Mouse (Mus musculus): ENCODE data around the gene Ppp1r9b. TPM values are rescaled to one million over a fixed set of nuclear protein-coding genes. Genes with fewer than 3 reads are reported as not detected.

Gene Ppp1r9b
- polyA plus RNA-seq, 1 experiment from 2014 or later, result 70.2 TPM

- ChIA-PET POLR2A (no interaction called here), CTCF (no interaction called here)
- DNase-seq (ENCODE audit: low read depth, low spot score) (no peak), ATAC-seq (no peak)
- no peak for TF ChIP-seq CTCF (IDR thresholded peaks at IDR 0.05)
- H3K27me3 ChIP-seq, result no peaks in the 10 kb centered on the region
- in situ Hi-C loops (cut with MboI; ENCODE audit: low pct_unique_long_range_greater_than_20kb), result no loop called here
These were observed 5.3 kb downstream of the Ppp1r9b start for GRCm38 (mm10) chr11:94996101-94996500.

GRCm38 (mm10) chr11:94996984-94997383, 6.1 kb downstream of the Ppp1r9b start:
- TF ChIP-seq CTCF (IDR thresholded peaks at IDR 0.05), result no peak
- DNase-seq (ENCODE audit: low read depth, low spot score) (no peak), ATAC-seq (no peak)
- ChIA-PET POLR2A (no interaction called here), CTCF (no interaction called here)
- H3K27me3 ChIP-seq, result no peaks in the 10 kb centered on the region
- in situ Hi-C loops (cut with MboI; ENCODE audit: low pct_unique_long_range_greater_than_20kb), result no loop called here

GRCm38 (mm10) chr11:94997596-94997995, 6.8 kb downstream of the Ppp1r9b start:
- TF ChIP-seq CTCF (IDR thresholded peaks at IDR 0.05), result no peak
- DNase-seq (ENCODE audit: low read depth, low spot score), result no peak
- in situ Hi-C loops (cut with MboI; ENCODE audit: low pct_unique_long_range_greater_than_20kb), result no loop called here
- ChIA-PET CTCF (no interaction called here), POLR2A (no interaction called here)
- ATAC-seq, result no peak
- no peaks in the 10 kb centered on the region for H3K27me3 ChIP-seq

- no peak for ATAC-seq
- in situ Hi-C loops (cut with MboI; ENCODE audit: low pct_unique_long_range_greater_than_20kb), result no loop called here
- DNase-seq (ENCODE audit: low read depth, low spot score), result no peak
- TF ChIP-seq CTCF (IDR thresholded peaks at IDR 0.05), result no peak
- CTCF ChIA-PET, result no interaction called here
- no peaks in the 10 kb centered on the region for H3K27me3 ChIP-seq
- POLR2A ChIA-PET, result no interaction called here
These were observed 7.3 kb downstream of the Ppp1r9b start for GRCm38 (mm10) chr11:94998041-94998531.

- ATAC-seq, result no peak
- TF ChIP-seq CTCF (IDR thresholded peaks at IDR 0.05), result no peak
- DNase-seq (ENCODE audit: low read depth, low spot score), result no peak
- POLR2A ChIA-PET, result interaction anchor here (1.0 to 1.7 kb wide), 2 partner anchors 8 to 9 kb away, joined by 3 to 18 read pairs; partner anchors contain the start of gene Ppp1r9b
- CTCF ChIA-PET, result interaction anchor here (1.1 to 2.0 kb wide), 5 partner anchors 10 to 63 kb away, joined by 3 to 10 read pairs (median 6); partner anchors contain the start of gene Ppp1r9b
- in situ Hi-C loops (cut with MboI; ENCODE audit: low pct_unique_long_range_greater_than_20kb), result no loop called here
- no peaks in the 10 kb centered on the region for H3K27me3 ChIP-seq
These were observed 9.3 kb downstream of the Ppp1r9b start for GRCm38 (mm10) chr11:95000128-95000527.

GRCm38 (mm10) chr11:95000548-95000947, 9.7 kb downstream of the Ppp1r9b start:
- in situ Hi-C loops (cut with MboI; ENCODE audit: low pct_unique_long_range_greater_than_20kb), result no loop called here

GRCm38 (mm10) chr11:95001058-95001457, 10.2 kb downstream of the Ppp1r9b start:
- in situ Hi-C loops (cut with MboI; ENCODE audit: low pct_unique_long_range_greater_than_20kb), result no loop called here
- DNase-seq (ENCODE audit: low read depth, low spot score) (no peak), ATAC-seq (no peak)
- ChIA-PET CTCF (interaction anchor here (0.9 to 2.0 kb wide), 6 partner anchors 11 to 64 kb away, joined by 3 to 10 read pairs (median 5); partner anchors contain the start of gene Ppp1r9b), POLR2A (interaction anchor here (0.7 to 1.7 kb wide), 3 partner anchors 10 to 17 kb away, joined by 3 to 18 read pairs (median 3); partner anchors contain the start of gene Ppp1r9b)
- H3K27me3 ChIP-seq, result no peaks in the 10 kb centered on the region
- no peak for TF ChIP-seq CTCF (IDR thresholded peaks at IDR 0.05)

More at GRCm38 (mm10) chr11:95000548-95000947, 9.7 kb downstream of the Ppp1r9b start:
- H3K27me3 ChIP-seq, result no peaks in the 10 kb centered on the region
- TF ChIP-seq CTCF (IDR thresholded peaks at IDR 0.05), result no peak
- DNase-seq (ENCODE audit: low read depth, low spot score) (no peak), ATAC-seq (no peak)
- ChIA-PET POLR2A (interaction anchor here (0.7 to 1.7 kb wide), 3 partner anchors 9 to 16 kb away, joined by 3 to 18 read pairs (median 3); partner anchors contain the start of gene Ppp1r9b), CTCF (interaction anchor here (0.9 to 2.0 kb wide), 6 partner anchors 11 to 63 kb away, joined by 3 to 10 read pairs (median 5); partner anchors contain the start of gene Ppp1r9b)

GRCm38 (mm10) chr11:95001584-95002347, 10.9 kb downstream of the Ppp1r9b start:
- no peaks in the 10 kb centered on the region for H3K27me3 ChIP-seq
- POLR2A ChIA-PET, result interaction anchor here (0.6 to 1.3 kb wide), 4 partner anchors 9 to 18 kb away, joined by 3 to 5 read pairs (median 4); partner anchors contain the start of gene Ppp1r9b
- CTCF ChIA-PET, result interaction anchor here (1.7 to 3.0 kb wide), 2 partner anchors 9 to 25 kb away, joined by 5 to 14 read pairs; no protein-coding TSS in a partner anchor
- TF ChIP-seq CTCF (IDR thresholded peaks at IDR 0.05), result no peak
- ATAC-seq (no peak), DNase-seq (ENCODE audit: low read depth, low spot score) (no peak)
- in situ Hi-C loops (cut with MboI; ENCODE audit: low pct_unique_long_range_greater_than_20kb), result no loop called here

- TF ChIP-seq CTCF (IDR thresholded peaks at IDR 0.05), result no peak
- ATAC-seq, result no peak
These were observed 11.9 kb downstream of the Ppp1r9b start for GRCm38 (mm10) chr11:95002705-95003104.

GRCm38 (mm10) chr11:95004136-95004936, 13.5 kb downstream of the Ppp1r9b start:
- H3K27me3 ChIP-seq, result no peaks in the 10 kb centered on the region
- no peak for DNase-seq (ENCODE audit: low read depth, low spot score)
- ChIA-PET POLR2A (interaction anchor here (1.7 to 1.8 kb wide), 2 partner anchors 11 to 14 kb away, joined by 6 to 8 read pairs; no protein-coding TSS in a partner anchor), CTCF (interaction anchor here (0.9 to 3.0 kb wide), 6 partner anchors 12 to 67 kb away, joined by 3 to 14 read pairs (median 4); partner anchors contain the start of gene Ppp1r9b)
- no peak for TF ChIP-seq CTCF (IDR thresholded peaks at IDR 0.05)
- in situ Hi-C loops (cut with MboI; ENCODE audit: low pct_unique_long_range_greater_than_20kb), result no loop called here
- peak; percentile 51 for ATAC-seq

More at GRCm38 (mm10) chr11:95002705-95003104, 11.9 kb downstream of the Ppp1r9b start:
- DNase-seq (ENCODE audit: low read depth, low spot score), result no peak
- in situ Hi-C loops (cut with MboI; ENCODE audit: low pct_unique_long_range_greater_than_20kb), result no loop called here
- ChIA-PET POLR2A (interaction anchor here (0.8 to 1.3 kb wide), 3 partner anchors 9 to 14 kb away, joined by 3 to 4 read pairs (median 4); no protein-coding TSS in a partner anchor), CTCF (interaction anchor here (1.0 to 3.0 kb wide), 3 partner anchors 10 to 231 kb away, joined by 3 to 14 read pairs (median 5); no protein-coding TSS in a partner anchor)
- no peaks in the 10 kb centered on the region for H3K27me3 ChIP-seq
